Mouse (Mus musculus) midbrain, embryonic 13.5 days (tissue): ENCODE measurements around the gene Col4a1. TPM values are rescaled to one million over a fixed set of nuclear protein-coding genes. Genes with fewer than 3 reads are reported as not detected.

Experiments
- ATAC-seq: fragments of 200-750 bp; cut with Nextera tagmentation; 2 replicates; pipeline ENCODE4 v1.8.0; 2017; ENCODE audit warnings: mild to moderate bottlenecking, moderate TSS enrichment, moderate library complexity
- H3K27ac ChIP-seq: fragments of 300-500 bp; sonication (generic); 2 replicates; pipeline ENCODE4 v1.5.1; 2015; ENCODE audit warnings: inconsistent platforms, mild to moderate bottlenecking, moderate library complexity
- H3K27me3 ChIP-seq: fragments of 300-500 bp; sonication (generic); 2 replicates; pipeline ENCODE4 v1.6.1; 2015; ENCODE audit warnings: mild to moderate bottlenecking, inconsistent platforms
- H3K36me3 ChIP-seq: fragments of 300-500 bp; sonication (generic); 2 replicates; pipeline ENCODE4 v1.6.1; 2015; ENCODE audit warnings: mild to moderate bottlenecking, inconsistent platforms
- H3K4me1 ChIP-seq: fragments of 300-500 bp; sonication (generic); replicated peaks from 2 replicates; pipeline ENCODE4 v1.6.1; 2015; ENCODE audit warnings: inconsistent platforms
- H3K4me2 ChIP-seq: fragments of 300-500 bp; sonication (generic); replicated peaks from 2 replicates; pipeline ENCODE4 v1.6.1; 2015; ENCODE audit warnings: moderate library complexity, mild to moderate bottlenecking, inconsistent platforms
- H3K4me3 ChIP-seq: fragments of 300-500 bp; sonication (generic); replicated peaks from 2 replicates; pipeline ENCODE4 v1.5.1; 2015; ENCODE audit warnings: mild to moderate bottlenecking, inconsistent platforms
- H3K9ac ChIP-seq: fragments of 300-500 bp; sonication (generic); replicated peaks from 2 replicates; pipeline ENCODE4 v1.6.1; 2015; ENCODE audit warnings: mild to moderate bottlenecking, inconsistent platforms
- H3K9me3 ChIP-seq: fragments of 300-500 bp; sonication (generic); 2 replicates; pipeline ENCODE4 v1.6.1; 2016; ENCODE audit warnings: mild to moderate bottlenecking, inconsistent platforms
- WGBS: fragments of 180-500 bp; shearing (Covaris S2); methylation state at CpG from one replicate; pipeline ENCODE4 v1.1.7; 2015; 5-methylcytosine and 5-hydroxymethylcytosine counted together
- polyA plus RNA-seq: library from polyadenylated mRNA; unstranded; fragments of >200 nt; fragmentation: Nextera tagmentation; extraction: Ambion mirVana; gene quantifications from 2 replicates; pipeline ENCODE4 v1.2.1, GENCODE M21; 2015

The Col4a1 gene
- polyA plus RNA-seq, 1 experiment from 2014 or later = 83.4 TPM

GRCm38 (mm10) chr8:11234151-11234878 lies 78.3 kb downstream of the Col4a1 start:
- H3K4me2 ChIP-seq = no peak overlapping the region
- ATAC-seq = no peak
- 65% methylated on average over 10 of the region's 10 CpGs for WGBS

GRCm38 (mm10) chr8:11233009-11233408 lies 79.6 kb downstream of the Col4a1 start:
- Histone ChIP-seq H3K9me3 (no peaks in the 10 kb centered on the region), H3K27ac (no peak overlapping the region), H3K4me3 (no peak overlapping the region), H3K27me3 (no peaks in the 10 kb centered on the region), H3K4me2 (no peak overlapping the region), H3K36me3 (no peaks in the 10 kb centered on the region), H3K9ac (no peak overlapping the region), H3K4me1 (no peaks in the 10 kb centered on the region)
- no peak for ATAC-seq
- WGBS = 80% methylated on average over 4 of the region's 4 CpGs

More at GRCm38 (mm10) chr8:11234151-11234878, 78.3 kb downstream of the Col4a1 start:
- Histone ChIP-seq H3K27ac (no peak overlapping the region), H3K4me3 (no peak overlapping the region), H3K4me1 (no peaks in the 10 kb centered on the region), H3K36me3 (no peaks in the 10 kb centered on the region), H3K27me3 (no peaks in the 10 kb centered on the region), H3K9ac (no peak overlapping the region), H3K9me3 (no peaks in the 10 kb centered on the region)

- 25% methylated on average over 4 of the region's 4 CpGs for WGBS
- H3K4me1 ChIP-seq = no peaks in the 10 kb centered on the region
- H3K27ac ChIP-seq = no peak overlapping the region
- no peak overlapping the region for H3K4me3 ChIP-seq
- no peak for ATAC-seq
- H3K9me3 ChIP-seq = no peaks in the 10 kb centered on the region
- H3K27me3 ChIP-seq = no peaks in the 10 kb centered on the region
- H3K4me2 ChIP-seq = no peak overlapping the region
- H3K36me3 ChIP-seq = no peaks in the 10 kb centered on the region
- no peak overlapping the region for H3K9ac ChIP-seq
Measured at GRCm38 (mm10) chr8:11230277-11230676, 82.3 kb downstream of the Col4a1 start.

GRCm38 (mm10) chr8:11227421-11227820 lies 85.2 kb downstream of the Col4a1 start:
- Histone ChIP-seq H3K27ac (no peak overlapping the region), H3K27me3 (no peaks in the 10 kb centered on the region), H3K36me3 (no peaks in the 10 kb centered on the region), H3K4me2 (no peak overlapping the region), H3K4me1 (no peaks in the 10 kb centered on the region), H3K9me3 (no peaks in the 10 kb centered on the region), H3K4me3 (no peak overlapping the region), H3K9ac (no peak overlapping the region)
- 44% methylated on average over 7 of the region's 7 CpGs for WGBS
- no peak for ATAC-seq

- no peaks in the 10 kb centered on the region for H3K9me3 ChIP-seq
- no peak overlapping the region for H3K27ac ChIP-seq
- H3K9ac ChIP-seq = no peak overlapping the region
- no peaks in the 10 kb centered on the region for H3K4me1 ChIP-seq
- WGBS = 81% methylated on average over 13 of the region's 13 CpGs
- no peaks in the 10 kb centered on the region for H3K36me3 ChIP-seq
- H3K4me2 ChIP-seq = no peak overlapping the region
- no peaks in the 10 kb centered on the region for H3K27me3 ChIP-seq
- ATAC-seq = no peak
- no peak overlapping the region for H3K4me3 ChIP-seq
Measured at GRCm38 (mm10) chr8:11225577-11226434, 86.8 kb downstream of the Col4a1 start.

GRCm38 (mm10) chr8:11224178-11224577 lies 88.4 kb downstream of the Col4a1 start:
- no peaks in the 10 kb centered on the region for H3K9me3 ChIP-seq
- H3K27ac ChIP-seq = no peak overlapping the region
- no peaks in the 10 kb centered on the region for H3K4me1 ChIP-seq
- H3K9ac ChIP-seq = no peak overlapping the region
- 73% methylated on average over 7 of the region's 7 CpGs for whole genome bisulfite sequencing
- no peaks in the 10 kb centered on the region for H3K27me3 ChIP-seq
- no peak for ATAC-seq
- H3K36me3 ChIP-seq = no peaks in the 10 kb centered on the region
- H3K4me2 ChIP-seq = no peak overlapping the region
- H3K4me3 ChIP-seq = no peak overlapping the region

GRCm38 (mm10) chr8:11221353-11221752 lies 91.3 kb downstream of the Col4a1 start:
- H3K4me1 ChIP-seq = no peaks in the 10 kb centered on the region
- no peak for ATAC-seq
- H3K36me3 ChIP-seq = no peaks in the 10 kb centered on the region
- H3K27me3 ChIP-seq = no peaks in the 10 kb centered on the region
- no peak overlapping the region for H3K27ac ChIP-seq
- H3K9ac ChIP-seq = no peak overlapping the region
- no peaks in the 10 kb centered on the region for H3K9me3 ChIP-seq
- no peak overlapping the region for H3K4me3 ChIP-seq
- WGBS = 93% methylated on average over 5 of the region's 5 CpGs
- no peak overlapping the region for H3K4me2 ChIP-seq

- WGBS = 89% methylated on average over 6 of the region's 6 CpGs
Measured at GRCm38 (mm10) chr8:11219282-11219681, 93.3 kb downstream of the Col4a1 start.

GRCm38 (mm10) chr8:11215231-11215630 lies 97.4 kb downstream of the Col4a1 start:
- Histone ChIP-seq H3K4me1 (no peaks in the 10 kb centered on the region), H3K9me3 (no peaks in the 10 kb centered on the region), H3K4me3 (no peak overlapping the region), H3K27me3 (no peaks in the 10 kb centered on the region), H3K36me3 (no peaks in the 10 kb centered on the region), H3K9ac (no peak overlapping the region), H3K27ac (no peak overlapping the region), H3K4me2 (no peak overlapping the region)
- WGBS = 30% methylated on average over 1 of the region's 1 CpGs
- ATAC-seq = peak; percentile 83

More at GRCm38 (mm10) chr8:11219282-11219681, 93.3 kb downstream of the Col4a1 start:
- Histone ChIP-seq H3K27ac (no peak overlapping the region), H3K4me1 (no peaks in the 10 kb centered on the region), H3K4me2 (no peak overlapping the region), H3K27me3 (no peaks in the 10 kb centered on the region), H3K9me3 (no peaks in the 10 kb centered on the region), H3K9ac (no peak overlapping the region), H3K36me3 (no peaks in the 10 kb centered on the region), H3K4me3 (no peak overlapping the region)
- no peak for ATAC-seq

GRCm38 (mm10) chr8:11206509-11206908 lies 106.1 kb downstream of the Col4a1 start:
- no peaks in the 10 kb centered on the region for H3K27me3 ChIP-seq
- H3K4me1 ChIP-seq = no peaks in the 10 kb centered on the region
- no peak overlapping the region for H3K4me3 ChIP-seq
- H3K9me3 ChIP-seq = no peaks in the 10 kb centered on the region
- no peak overlapping the region for H3K27ac ChIP-seq
- ATAC-seq = no peak
- H3K4me2 ChIP-seq = no peak overlapping the region
- H3K9ac ChIP-seq = no peak overlapping the region
- H3K36me3 ChIP-seq = no peaks in the 10 kb centered on the region
- 84% methylated on average over 8 of the region's 8 CpGs for WGBS

- Histone ChIP-seq H3K36me3 (no peaks in the 10 kb centered on the region), H3K4me3 (no peak overlapping the region), H3K4me1 (no peaks in the 10 kb centered on the region), H3K27me3 (no peaks in the 10 kb centered on the region), H3K9me3 (no peaks in the 10 kb centered on the region), H3K4me2 (no peak overlapping the region), H3K27ac (no peak overlapping the region), H3K9ac (no peak overlapping the region)
- 86% methylated on average over 9 of the region's 9 CpGs for WGBS
- ATAC-seq = no peak
Measured at GRCm38 (mm10) chr8:11205532-11205931, 107.1 kb downstream of the Col4a1 start.

- no peak overlapping the region for H3K4me3 ChIP-seq
- no peaks in the 10 kb centered on the region for H3K27me3 ChIP-seq
- no peak for ATAC-seq
- H3K36me3 ChIP-seq = no peaks in the 10 kb centered on the region
- WGBS = 74% methylated on average over 12 of the region's 12 CpGs
- no peak overlapping the region for H3K4me2 ChIP-seq
- no peak overlapping the region for H3K27ac ChIP-seq
- H3K9me3 ChIP-seq = no peaks in the 10 kb centered on the region
- H3K4me1 ChIP-seq = no peaks in the 10 kb centered on the region
- no peak overlapping the region for H3K9ac ChIP-seq
Measured at GRCm38 (mm10) chr8:11203260-11204110, 109.1 kb downstream of the Col4a1 start.
